Mouse (Mus musculus): Measurements from ENCODE around the gene Repin1. TPM values are rescaled to one million over a fixed set of nuclear protein-coding genes. Genes with fewer than 3 reads are reported as not detected.
A peak's percentile ranks its signal among the peaks of the same experiment; 100 is the strongest.
"Not testable (repeated sequence)": the region's sequence is repeated elsewhere in the genome, so short reads cannot be mapped to it uniquely, and the experiment has no call there.

The Repin1 gene
- total RNA-seq, 2 experiments from 2014 or later: 40.4 to 46.9 TPM

DNA sequence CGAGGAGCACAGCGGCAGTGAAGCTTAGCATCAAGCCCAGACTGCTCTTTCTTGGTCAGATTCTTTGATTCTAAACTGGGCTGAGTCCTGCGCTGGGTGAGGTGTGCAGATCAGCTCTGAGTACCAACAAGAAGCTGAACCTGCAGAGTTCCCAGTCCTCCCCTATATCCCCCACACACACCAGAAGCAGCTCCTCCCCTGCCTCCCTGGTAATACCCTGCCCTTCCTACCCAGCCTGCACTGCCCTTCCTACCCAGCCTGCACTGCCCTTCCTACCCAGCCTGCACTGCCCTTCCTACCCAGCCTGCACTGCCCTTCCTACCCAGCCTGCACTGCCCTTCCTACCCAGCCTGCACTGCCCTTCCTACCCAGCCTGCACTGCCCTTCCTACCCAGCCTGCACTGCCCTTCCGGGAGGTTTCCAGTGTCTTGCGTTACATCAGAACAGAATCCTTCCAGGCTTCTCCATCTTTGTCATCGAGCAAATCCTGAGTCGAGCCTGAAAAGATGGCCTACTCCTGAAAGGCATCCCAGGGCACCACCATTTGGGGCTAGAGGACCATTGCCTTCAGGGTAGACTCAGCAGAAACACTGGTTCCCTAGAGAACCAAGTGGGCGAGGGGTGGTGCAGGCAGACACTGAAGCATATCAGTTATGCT is 28.6 kb downstream of the Repin1 start:
- DNase-seq (ENCODE audit: extremely low spot score in 1 of 2, low spot score in 1 of 2): not testable (repeated sequence)

GRCm38 (mm10) chr6:48623460-48623859 is 29.8 kb downstream of the Repin1 start:
- DNase-seq (ENCODE audit: extremely low spot score in 1 of 2, low spot score in 1 of 2): no peak

DNA sequence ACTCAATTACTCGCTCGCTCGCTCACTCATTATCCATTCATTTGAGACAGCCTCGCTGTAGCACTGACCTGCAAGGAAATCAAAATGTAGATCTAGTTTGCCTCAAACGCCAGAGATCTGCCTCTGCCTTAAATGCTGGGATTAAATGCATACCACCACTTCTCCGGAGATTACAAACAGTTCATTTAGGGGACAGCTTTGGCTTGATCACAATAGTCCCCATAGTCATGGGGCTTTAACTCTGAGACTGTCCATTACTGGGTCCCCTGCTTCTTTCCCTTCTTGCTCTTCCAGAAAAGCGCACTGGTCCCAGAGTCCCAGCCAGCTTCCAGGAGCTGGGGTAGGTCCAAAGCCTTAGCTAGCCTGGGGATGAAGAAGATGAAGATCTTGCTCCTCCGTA is 32.8 kb downstream of the Repin1 start, which contains the start of gene AI854703:
TSS of gene AI854703 (plus strand) at position 301 of the 400 bp plus-strand sequence.
- no peak for DNase-seq (ENCODE audit: extremely low spot score in 1 of 2, low spot score in 1 of 2)

- peak; percentile 46 to 56 for DNase-seq (ENCODE audit: extremely low spot score in 1 of 2, low spot score in 1 of 2)
Measured at GRCm38 (mm10) chr6:48626984-48627383, 33.3 kb downstream of the Repin1 start.

DNA sequence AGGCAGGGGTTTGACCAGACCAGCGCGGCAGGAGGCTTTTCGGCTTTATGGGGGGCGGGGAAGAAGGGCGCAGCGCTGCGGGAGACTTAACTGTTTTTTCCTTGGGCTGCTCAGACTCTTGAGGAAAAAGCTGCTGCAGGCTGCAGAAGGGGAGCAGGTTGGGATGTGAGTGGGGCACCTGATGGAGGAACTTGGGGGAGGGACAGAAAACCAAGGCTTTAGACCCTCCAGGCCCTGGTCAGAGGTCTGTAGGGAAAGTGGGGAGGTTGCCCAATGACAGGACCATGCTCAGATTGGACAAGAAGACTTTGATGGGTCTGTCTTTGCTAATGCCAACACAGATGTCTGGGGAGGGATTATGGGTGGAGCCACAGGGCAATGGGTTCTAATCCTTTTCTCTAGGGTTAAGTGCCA is 33.8 kb downstream of the Repin1 start:
- no peak for DNase-seq (ENCODE audit: extremely low spot score in 1 of 2, low spot score in 1 of 2)

GRCm38 (mm10) chr6:48628377-48628776 is 34.7 kb downstream of the Repin1 start:
- no peak for DNase-seq (ENCODE audit: extremely low spot score in 1 of 2, low spot score in 1 of 2)

DNA sequence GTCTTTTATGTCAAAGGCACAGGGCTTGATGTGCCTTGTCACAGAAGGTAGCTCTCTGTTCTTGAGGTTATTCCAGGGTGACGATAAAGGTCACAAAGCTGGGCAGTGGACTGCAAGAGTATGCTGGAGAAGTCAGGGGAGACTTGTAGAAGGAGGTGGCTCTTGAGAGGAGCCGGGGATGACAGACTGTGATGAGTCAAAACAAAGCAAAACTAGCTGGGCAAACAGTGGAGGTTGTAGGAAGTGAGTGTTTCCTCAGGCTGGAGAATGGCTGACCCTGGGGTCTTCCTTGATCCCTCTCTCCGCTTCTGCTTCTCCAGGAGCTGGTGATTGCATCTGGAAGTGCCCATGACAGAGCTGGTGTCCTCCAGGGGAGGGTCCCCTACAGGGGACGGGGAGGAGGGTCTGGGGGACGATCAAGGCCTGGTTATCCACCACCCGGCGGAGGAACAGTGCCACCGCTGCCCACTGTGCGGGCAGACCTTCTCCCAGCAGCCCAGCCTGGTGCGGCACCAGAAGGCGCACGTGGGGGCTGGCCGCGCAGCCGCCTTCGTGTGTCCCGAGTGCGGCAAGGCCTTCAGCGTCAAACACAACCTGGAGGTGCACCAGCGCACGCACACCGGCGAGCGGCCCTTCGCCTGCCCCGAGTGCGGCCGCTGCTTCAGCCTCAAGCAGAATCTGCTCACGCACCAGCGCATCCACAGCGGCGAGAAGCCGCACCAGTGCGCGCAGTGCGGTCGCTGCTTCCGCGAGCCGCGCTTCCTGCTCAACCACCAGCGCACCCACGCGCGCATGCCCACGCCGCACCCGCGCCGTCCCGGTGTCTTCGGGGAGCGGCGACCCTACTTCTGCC is 35.4 kb downstream of the Repin1 start:
- peak; percentile 49 to 56 for DNase-seq (ENCODE audit: extremely low spot score in 1 of 2, low spot score in 1 of 2)

DNA sequence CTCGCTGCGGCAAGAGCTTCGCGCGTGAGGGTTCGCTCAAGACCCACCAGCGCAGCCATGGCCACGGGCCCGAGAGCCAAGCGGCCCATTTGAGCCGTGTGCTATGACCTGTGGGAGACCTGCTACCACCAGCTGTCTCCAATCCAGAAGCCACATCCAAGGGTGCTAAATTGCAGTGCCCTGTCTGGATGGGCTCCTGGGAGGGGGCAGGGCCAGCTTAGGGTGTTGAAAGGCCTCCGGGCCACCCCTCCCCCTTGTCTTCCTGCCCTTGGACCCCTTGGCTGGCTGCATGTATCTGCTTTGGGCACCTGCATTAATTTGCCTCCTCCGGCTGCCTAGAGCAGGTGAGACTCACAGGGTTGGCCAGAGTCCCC is 36.0 kb downstream of the Repin1 start:
- DNase-seq (ENCODE audit: extremely low spot score in 1 of 2, low spot score in 1 of 2): no peak

DNA sequence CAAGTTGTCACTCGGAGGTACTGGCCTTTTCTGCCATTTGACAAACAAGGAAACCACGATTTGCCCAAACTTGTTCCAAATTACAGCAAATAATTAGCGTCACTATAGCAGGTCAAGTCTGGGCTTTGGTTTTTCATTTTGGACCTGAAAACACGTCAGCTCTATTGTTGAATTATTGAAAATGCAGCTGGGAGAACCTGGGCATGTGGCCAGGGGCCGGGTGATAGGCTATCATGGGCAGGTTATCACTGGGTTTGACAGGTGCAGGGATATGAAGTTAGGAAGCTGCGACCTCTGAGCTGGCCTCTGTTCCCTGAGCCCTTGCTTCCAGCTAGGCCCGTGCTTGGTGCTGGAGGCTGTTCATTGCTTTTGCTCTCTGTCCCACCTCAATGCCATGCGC is 37.1 kb downstream of the Repin1 start:
- no peak for DNase-seq (ENCODE audit: extremely low spot score in 1 of 2, low spot score in 1 of 2)

DNA sequence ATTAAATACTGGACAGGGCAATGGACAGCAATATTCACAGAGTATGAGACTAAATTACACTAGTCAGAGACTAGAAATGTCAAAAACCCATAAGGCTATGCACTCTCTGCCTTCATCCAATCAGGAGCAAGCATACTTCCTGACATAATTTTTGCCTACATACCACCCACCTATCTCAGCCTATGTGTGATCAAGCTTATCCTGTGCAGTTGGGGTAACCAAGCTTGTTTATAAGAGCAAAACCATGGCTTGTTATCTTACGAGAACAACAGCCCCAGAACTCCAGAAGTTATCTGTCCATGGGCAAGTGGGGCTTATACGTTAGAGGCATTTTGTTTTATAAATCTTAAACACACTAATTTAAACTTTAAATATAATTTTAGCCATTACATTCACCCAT is 41.4 kb downstream of the Repin1 start:
- no peak for DNase-seq (ENCODE audit: extremely low spot score in 1 of 2, low spot score in 1 of 2)

DNA sequence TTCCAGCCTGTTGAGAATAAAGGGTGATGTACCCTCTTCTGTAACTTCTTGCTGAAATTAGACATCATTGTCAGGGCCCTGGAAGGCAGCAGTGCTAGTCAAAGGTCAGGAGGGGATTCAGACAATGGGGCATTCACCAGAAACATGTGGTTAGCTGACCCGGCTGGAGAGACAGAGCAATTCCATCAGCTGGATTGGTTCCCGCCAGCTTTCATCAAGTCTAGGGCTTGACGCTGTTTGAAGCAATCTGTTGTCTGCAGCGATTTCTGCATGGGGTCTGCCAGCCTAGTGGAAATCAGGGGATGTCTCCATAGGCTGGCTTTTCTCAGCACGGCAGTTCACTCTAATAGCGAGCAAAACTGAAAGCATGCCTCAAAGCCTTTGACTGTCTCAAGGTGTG is 42.8 kb downstream of the Repin1 start:
- DNase-seq (ENCODE audit: extremely low spot score in 1 of 2, low spot score in 1 of 2): no peak

- DNase-seq (ENCODE audit: extremely low spot score in 1 of 2, low spot score in 1 of 2): no peak
Measured at GRCm38 (mm10) chr6:48637811-48638500, 44.3 kb downstream of the Repin1 start.

GRCm38 (mm10) chr6:48638553-48638952 is 44.9 kb downstream of the Repin1 start:
- DNase-seq (ENCODE audit: extremely low spot score in 1 of 2, low spot score in 1 of 2): no peak

GRCm38 (mm10) chr6:48641391-48641790 is 47.7 kb downstream of the Repin1 start:
- no peak for DNase-seq (ENCODE audit: extremely low spot score in 1 of 2, low spot score in 1 of 2)

DNA sequence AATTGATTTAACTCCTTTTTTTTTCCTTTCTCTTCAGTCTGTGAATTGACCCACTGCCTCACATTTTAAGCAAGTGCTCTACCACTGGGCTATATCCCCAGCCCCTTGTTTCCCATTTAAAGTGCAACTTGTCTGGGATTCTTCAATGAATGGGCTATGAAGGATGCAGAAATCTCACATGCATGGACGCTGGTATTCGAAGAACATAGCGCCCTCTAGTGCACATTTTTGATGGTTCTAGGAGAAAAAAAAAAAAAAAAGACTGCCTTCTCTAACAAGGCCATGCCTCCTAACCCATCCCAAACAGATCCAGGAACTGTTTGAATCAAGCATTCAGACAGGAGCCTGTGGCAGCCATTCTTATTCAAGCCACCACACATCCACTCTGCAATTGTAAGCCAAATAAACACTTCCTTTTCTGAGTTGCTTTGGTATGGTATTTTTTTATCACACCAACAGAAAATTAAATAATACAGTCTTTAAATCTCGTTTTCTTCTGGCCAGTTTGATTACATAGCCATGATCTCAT is 49.1 kb downstream of the Repin1 start:
- peak in 1 of 2 experiments; percentile 34 for DNase-seq (ENCODE audit: extremely low spot score in 1 of 2, low spot score in 1 of 2)

DNA sequence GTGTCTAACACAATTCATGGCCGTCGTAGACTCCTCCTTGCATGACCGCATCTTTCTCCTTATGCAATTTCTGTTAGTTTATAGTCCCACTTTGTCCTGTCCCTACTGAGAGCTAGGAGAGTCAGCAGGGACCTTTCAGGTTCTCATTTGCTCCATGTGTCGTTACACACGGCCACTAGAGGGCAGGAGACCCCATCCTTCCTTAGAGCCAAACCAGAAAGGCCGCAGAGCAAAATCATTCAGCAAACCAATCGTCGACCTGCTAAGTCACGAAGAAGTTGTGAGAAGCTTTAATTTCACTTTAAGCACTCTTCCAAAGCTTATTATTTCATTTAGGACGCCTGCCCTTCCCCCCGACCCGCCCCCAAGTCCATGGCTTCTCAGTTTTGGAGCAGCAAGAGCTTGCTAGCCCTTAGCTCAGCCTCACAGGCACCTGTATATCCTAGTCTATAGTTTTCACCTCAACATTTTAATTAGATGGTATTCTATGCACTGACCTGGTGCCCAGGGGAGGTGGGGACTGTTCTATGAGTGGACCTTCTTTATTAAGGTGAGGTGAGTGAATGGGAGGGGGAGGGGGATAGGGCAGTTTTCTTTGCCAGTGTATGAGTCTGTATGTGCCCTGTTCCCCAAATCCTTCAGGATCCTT is 52.1 kb downstream of the Repin1 start:
- DNase-seq (ENCODE audit: extremely low spot score in 1 of 2, low spot score in 1 of 2): peak; percentile 48 to 74

- DNase-seq (ENCODE audit: extremely low spot score in 1 of 2, low spot score in 1 of 2): no peak
Measured at GRCm38 (mm10) chr6:48646309-48646690, 52.6 kb downstream of the Repin1 start.

GRCm38 (mm10) chr6:48646995-48647394 is 53.3 kb downstream of the Repin1 start, which contains the start of gene Gimap8:
Gene Gimap8 (plus strand): TSS chr6:48647234.
- no peak for DNase-seq (ENCODE audit: extremely low spot score in 1 of 2, low spot score in 1 of 2)

DNA sequence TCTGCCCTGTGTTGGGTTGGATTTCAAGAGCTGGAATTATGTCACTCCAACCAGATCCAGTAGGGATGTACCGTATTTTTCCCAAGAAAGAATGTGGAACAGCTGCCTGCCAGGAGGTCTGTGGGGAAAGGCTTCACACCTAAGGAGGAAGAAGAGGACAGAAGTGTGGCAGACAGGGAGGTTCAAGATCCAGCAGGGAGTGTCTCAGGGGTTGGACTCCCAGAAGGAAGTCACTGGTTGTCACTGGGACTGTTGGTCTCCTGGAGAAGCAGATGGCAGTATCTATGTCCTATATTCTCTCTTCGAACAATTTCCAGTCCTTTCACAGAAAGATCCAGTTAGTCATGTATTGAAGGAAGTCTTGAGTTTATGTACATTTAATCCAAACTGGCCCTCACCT is 53.9 kb downstream of the Repin1 start:
- no peak for DNase-seq (ENCODE audit: extremely low spot score in 1 of 2, low spot score in 1 of 2)

Data from layer of hippocampus, postnatal 25 days (tissue).